Mouse (Mus musculus): Measurements from ENCODE around the gene Btbd1. TPM values are rescaled to one million over a fixed set of nuclear protein-coding genes. Genes with fewer than 3 reads are reported as not detected.

The Btbd1 gene
- polyA plus RNA-seq, 1 experiment from 2014 or later = 65.9 TPM

DNA sequence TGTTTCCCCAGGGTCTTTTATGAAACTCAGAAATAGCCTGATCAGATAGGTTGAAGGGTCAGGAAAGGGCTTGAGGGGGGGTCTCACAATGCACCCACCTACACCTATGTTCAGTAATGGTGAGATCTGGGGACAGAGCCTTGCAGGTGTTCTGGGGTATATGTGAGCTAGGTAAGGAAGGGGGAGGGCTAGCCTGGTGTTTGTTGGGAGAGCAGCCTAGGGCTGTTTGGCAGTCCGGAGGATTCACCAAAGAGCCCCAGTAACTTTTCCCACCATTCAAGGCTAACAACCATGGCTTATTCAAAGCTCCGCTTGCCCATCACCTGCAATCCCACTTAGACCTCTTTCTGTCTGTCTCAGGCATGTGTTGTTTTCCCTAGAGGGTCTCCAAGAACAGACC, 32.2 kb upstream of the Btbd1 start:
- no peak overlapping the region for H3K9ac ChIP-seq
- H3K27me3 ChIP-seq = peaks cover 55% of the 10 kb centered on the region
- ATAC-seq (ENCODE audit: low FRiP score, low read depth) = no peak
- peak overlapping the region; percentile 99 for H3K4me2 ChIP-seq (replicated peaks)
- H3K9me3 ChIP-seq = no peaks in the 10 kb centered on the region
- no peaks in the 10 kb centered on the region for H3K36me3 ChIP-seq
- no peak overlapping the region for H3K4me3 ChIP-seq
- H3K27ac ChIP-seq = no peak overlapping the region
- whole genome bisulfite sequencing = 83% methylated on average over 2 of the region's 2 CpGs
- H3K4me1 ChIP-seq = peaks cover 22% of the 10 kb centered on the region; the same call in 1 of the 2 replicates

GRCm38 (mm10) chr7:81860996-81861395, 31.8 kb upstream of the Btbd1 start:
- peaks cover 57% of the 10 kb centered on the region for H3K27me3 ChIP-seq

DNA sequence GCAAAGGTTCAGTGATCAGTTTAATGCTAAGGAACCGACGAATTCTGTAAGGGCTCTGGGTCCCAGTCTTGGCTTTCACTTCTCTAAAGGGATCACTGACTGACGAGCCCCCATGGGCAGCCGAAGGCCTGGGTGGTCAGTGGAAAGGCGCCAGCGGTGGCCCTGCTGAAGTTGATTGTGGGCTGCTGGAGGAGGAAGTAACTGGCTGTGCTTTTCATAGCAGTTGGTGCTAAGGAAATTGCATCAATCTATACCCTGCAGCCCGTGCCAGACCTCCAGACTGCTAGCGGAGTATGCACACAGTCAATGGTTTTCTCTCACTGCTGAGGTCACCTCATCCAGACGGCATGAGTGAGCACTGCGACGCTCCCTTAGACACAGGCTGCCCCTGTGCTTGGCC, 30.8 kb upstream of the Btbd1 start:
- Histone ChIP-seq H3K4me2 (replicated peaks) (peak overlapping the region; percentile 99), H3K27ac (no peak overlapping the region), H3K27me3 (peaks cover 57% of the 10 kb centered on the region), H3K36me3 (no peaks in the 10 kb centered on the region), H3K4me1 (peaks cover 22% of the 10 kb centered on the region; the same call in 1 of the 2 replicates), H3K9ac (peak overlapping the region; percentile 79; the same call in 1 of the 2 replicates), H3K4me3 (peak overlapping the region; percentile 69), H3K9me3 (no peaks in the 10 kb centered on the region)
- 48% methylated on average over 11 of the region's 11 CpGs for WGBS
- ATAC-seq (ENCODE audit: low FRiP score, low read depth) = no peak

More at GRCm38 (mm10) chr7:81860996-81861395, 31.8 kb upstream of the Btbd1 start:
- no peak overlapping the region for H3K27ac ChIP-seq
- no peak for ATAC-seq (ENCODE audit: low FRiP score, low read depth)
- no peaks in the 10 kb centered on the region for H3K9me3 ChIP-seq
- H3K9ac ChIP-seq = no peak overlapping the region
- WGBS = 76% methylated on average over 5 of the region's 5 CpGs
- H3K36me3 ChIP-seq = no peaks in the 10 kb centered on the region
- H3K4me3 ChIP-seq = no peak overlapping the region
- peak overlapping the region; percentile 99 for H3K4me2 ChIP-seq (replicated peaks)
- peaks cover 22% of the 10 kb centered on the region; the same call in 1 of the 2 replicates for H3K4me1 ChIP-seq

- under 1% methylated on average over 64 of the region's 64 CpGs for WGBS
- Histone ChIP-seq H3K9ac (peak within 1 kb of the TSS; percentile 79), H3K4me2 (replicated peaks) (peak within 1 kb of the TSS; percentile 99), H3K9me3 (no peaks in the 10 kb centered on the region), H3K36me3 (no peaks in the 10 kb centered on the region), H3K4me1 (peaks cover 22% of the 10 kb centered on the region; the same call in 1 of the 2 replicates), H3K4me3 (peak within 1 kb of the TSS; percentile 69), H3K27me3 (peaks cover 57% of the 10 kb centered on the region), H3K27ac (no peak within 1 kb of the TSS)
- ATAC-seq (ENCODE audit: low FRiP score, low read depth) = peak; percentile 42; the same call in 1 of the 2 replicates
Measured at GRCm38 (mm10) chr7:81858968-81859721, 29.9 kb upstream of the Btbd1 start, which contains the start of gene Tm6sf1. TSS of gene Tm6sf1 (plus strand) at chr7:81859001.

DNA sequence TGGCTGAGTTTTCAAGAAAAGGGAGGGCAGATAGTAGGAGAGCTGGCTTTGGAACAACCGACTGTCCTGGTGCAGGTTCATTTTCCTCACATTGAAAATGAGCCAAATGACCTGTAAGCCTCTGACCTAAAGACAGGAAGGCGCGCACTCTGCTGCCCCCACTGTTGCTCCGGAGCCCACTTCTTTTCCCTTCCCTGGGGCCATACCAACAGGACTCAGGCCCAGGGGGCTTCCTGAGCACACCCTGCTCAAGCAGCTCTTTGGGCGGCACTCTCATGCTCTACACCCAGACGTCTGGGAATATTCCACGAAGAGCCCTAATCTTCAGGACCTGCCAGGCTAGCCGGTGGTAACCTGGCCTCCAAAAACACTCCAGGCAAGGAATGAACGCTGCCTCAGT, 29.0 kb upstream of the Btbd1 start:
- Histone ChIP-seq H3K36me3 (no peaks in the 10 kb centered on the region), H3K27ac (no peak overlapping the region), H3K9ac (no peak overlapping the region), H3K9me3 (no peaks in the 10 kb centered on the region), H3K4me1 (peaks cover 22% of the 10 kb centered on the region; the same call in 1 of the 2 replicates), H3K4me2 (replicated peaks) (peak overlapping the region; percentile 99), H3K27me3 (peaks cover 57% of the 10 kb centered on the region), H3K4me3 (peak overlapping the region; percentile 69)
- ATAC-seq (ENCODE audit: low FRiP score, low read depth) = no peak
- 6% methylated on average over 9 of the region's 9 CpGs for WGBS

GRCm38 (mm10) chr7:81856221-81856620, 27.0 kb upstream of the Btbd1 start:
- peaks cover 20% of the 10 kb centered on the region; the same call in 1 of the 2 replicates for H3K4me1 ChIP-seq
- H3K36me3 ChIP-seq = no peaks in the 10 kb centered on the region
- no peak overlapping the region for H3K4me3 ChIP-seq
- peaks cover 49% of the 10 kb centered on the region for H3K27me3 ChIP-seq
- no peak for ATAC-seq (ENCODE audit: low FRiP score, low read depth)
- H3K27ac ChIP-seq = no peak overlapping the region
- H3K4me2 ChIP-seq (replicated peaks) = no peak overlapping the region
- WGBS = 61% methylated on average over 4 of the region's 4 CpGs
- no peak overlapping the region for H3K9ac ChIP-seq
- H3K9me3 ChIP-seq = no peaks in the 10 kb centered on the region

- WGBS = 79% methylated on average over 1 of the region's 1 CpGs
- no peaks in the 10 kb centered on the region for H3K36me3 ChIP-seq
- peaks cover 44% of the 10 kb centered on the region for H3K27me3 ChIP-seq
- ATAC-seq (ENCODE audit: low FRiP score, low read depth) = no peak
- peaks cover 18% of the 10 kb centered on the region; the same call in 1 of the 2 replicates for H3K4me1 ChIP-seq
- H3K27ac ChIP-seq = no peak within 1 kb of the TSS
- H3K4me2 ChIP-seq (replicated peaks) = no peak within 1 kb of the TSS
- H3K9me3 ChIP-seq = no peaks in the 10 kb centered on the region
- no peak within 1 kb of the TSS for H3K4me3 ChIP-seq
- no peak within 1 kb of the TSS for H3K9ac ChIP-seq
Measured at GRCm38 (mm10) chr7:81855694-81856093, 26.5 kb upstream of the Btbd1 start, which contains the start of gene Gm10160. TSS of gene Gm10160 (minus strand) at chr7:81855794.

- Histone ChIP-seq H3K4me3 (no peak overlapping the region), H3K27ac (no peak overlapping the region), H3K9me3 (no peaks in the 10 kb centered on the region), H3K4me2 (replicated peaks) (no peak overlapping the region), H3K9ac (no peak overlapping the region), H3K4me1 (peaks cover 9% of the 10 kb centered on the region; the same call in 1 of the 2 replicates), H3K36me3 (no peaks in the 10 kb centered on the region), H3K27me3 (peaks cover 34% of the 10 kb centered on the region)
- ATAC-seq (ENCODE audit: low FRiP score, low read depth) = peak; percentile 42; the same call in 1 of the 2 replicates
- WGBS = 71% methylated on average over 8 of the region's 8 CpGs
Measured at GRCm38 (mm10) chr7:81854568-81855307, 25.5 kb upstream of the Btbd1 start.

- Histone ChIP-seq H3K36me3 (no peaks in the 10 kb centered on the region), H3K4me2 (replicated peaks) (no peak overlapping the region), H3K9me3 (no peaks in the 10 kb centered on the region), H3K4me1 (peaks cover 11% of the 10 kb centered on the region), H3K27ac (no peak overlapping the region), H3K4me3 (no peak overlapping the region), H3K27me3 (peaks cover 5% of the 10 kb centered on the region; the same call in 1 of the 2 replicates), H3K9ac (no peak overlapping the region)
- WGBS = 80% methylated on average over 3 of the region's 3 CpGs
- ATAC-seq (ENCODE audit: low FRiP score, low read depth) = no peak
Measured at GRCm38 (mm10) chr7:81851706-81852105, 22.5 kb upstream of the Btbd1 start.

DNA sequence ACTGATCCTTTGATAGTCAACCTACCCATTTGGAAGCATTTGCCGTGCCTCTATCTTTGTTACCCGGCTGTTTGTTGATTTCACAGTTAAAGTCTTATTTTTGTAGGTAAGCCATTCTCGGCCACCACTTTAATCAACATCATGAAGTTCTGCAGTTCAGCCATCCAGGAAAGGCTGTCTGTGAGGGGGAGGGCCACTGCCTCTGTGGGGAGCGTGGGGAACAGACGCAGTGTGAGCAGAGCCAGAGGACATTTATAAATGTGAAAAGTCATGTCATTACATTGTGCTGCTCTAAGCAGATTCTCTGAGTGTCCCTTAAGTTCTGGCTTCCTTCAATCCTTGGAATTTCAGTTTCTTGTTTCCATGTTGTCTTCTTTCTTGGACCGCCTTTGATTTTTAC, 20.9 kb upstream of the Btbd1 start:
- H3K9me3 ChIP-seq = no peaks in the 10 kb centered on the region
- no peak overlapping the region for H3K9ac ChIP-seq
- 81% methylated on average over 6 of the region's 6 CpGs for WGBS
- H3K4me3 ChIP-seq = no peak overlapping the region
- no peaks in the 10 kb centered on the region for H3K27me3 ChIP-seq
- peaks cover 14% of the 10 kb centered on the region for H3K4me1 ChIP-seq
- ATAC-seq (ENCODE audit: low FRiP score, low read depth) = no peak
- H3K4me2 ChIP-seq (replicated peaks) = no peak overlapping the region
- no peak overlapping the region for H3K27ac ChIP-seq
- no peaks in the 10 kb centered on the region for H3K36me3 ChIP-seq

- H3K4me1 ChIP-seq = peaks cover 17% of the 10 kb centered on the region; the same call in 1 of the 2 replicates
- H3K27me3 ChIP-seq = no peaks in the 10 kb centered on the region
- WGBS = 85% methylated on average over 7 of the region's 7 CpGs
- no peak overlapping the region for H3K4me2 ChIP-seq (replicated peaks)
- no peaks in the 10 kb centered on the region for H3K36me3 ChIP-seq
- no peak overlapping the region for H3K9ac ChIP-seq
- H3K27ac ChIP-seq = no peak overlapping the region
- no peak overlapping the region for H3K4me3 ChIP-seq
- ATAC-seq (ENCODE audit: low FRiP score, low read depth) = no peak
- H3K9me3 ChIP-seq = no peaks in the 10 kb centered on the region
Measured at GRCm38 (mm10) chr7:81849633-81850032, 20.4 kb upstream of the Btbd1 start.

DNA sequence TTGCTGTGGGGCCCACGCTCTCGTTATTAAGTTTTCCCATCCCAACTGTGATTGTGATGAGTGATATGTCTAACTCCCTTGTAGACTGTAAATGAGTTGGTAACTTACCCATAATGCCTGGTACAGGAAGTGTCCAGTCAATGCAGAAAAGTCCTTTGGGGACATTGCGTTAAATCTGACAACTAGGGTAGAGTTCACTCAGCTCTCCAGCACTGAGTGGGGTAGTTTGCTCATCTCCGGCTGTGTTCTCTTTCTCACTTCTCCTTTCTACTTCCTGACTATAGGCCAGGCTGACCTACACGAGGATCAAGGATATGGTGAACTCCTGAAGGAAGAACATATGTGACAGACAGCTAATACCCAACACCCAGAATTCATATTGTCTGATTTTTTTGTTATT, 20.0 kb upstream of the Btbd1 start:
- no peak overlapping the region for H3K4me2 ChIP-seq (replicated peaks)
- no peak overlapping the region for H3K9ac ChIP-seq
- H3K27ac ChIP-seq = no peak overlapping the region
- H3K36me3 ChIP-seq = no peaks in the 10 kb centered on the region
- 91% methylated on average over 5 of the region's 5 CpGs for WGBS
- no peak overlapping the region for H3K4me3 ChIP-seq
- ATAC-seq (ENCODE audit: low FRiP score, low read depth) = no peak
- H3K4me1 ChIP-seq = peaks cover 17% of the 10 kb centered on the region; the same call in 1 of the 2 replicates
- H3K9me3 ChIP-seq = no peaks in the 10 kb centered on the region
- H3K27me3 ChIP-seq = no peaks in the 10 kb centered on the region

Measured in limb, embryonic 13.5 days (tissue).